Mouse (Mus musculus): ENCODE data around the gene D11Wsu47e. TPM values are rescaled to one million over a fixed set of nuclear protein-coding genes. Genes with fewer than 3 reads are reported as not detected.
"Not testable (repeated sequence)": the region's sequence is repeated elsewhere in the genome, so short reads cannot be mapped to it uniquely, and the experiment has no call there.

Gene D11Wsu47e
- polyA plus RNA-seq, 1 experiment, result 11.4 TPM

- Histone ChIP-seq H3K4me1 (ENCODE audit: control insufficient read depth, insufficient read depth, low read length) (peaks cover 11% of the 10 kb centered on the region), H3K4me3 (ENCODE audit: insufficient read depth, low read length) (no peak overlapping the region), H3K27ac (ENCODE audit: insufficient read depth, low read depth, low read length) (no peak overlapping the region)
- no peak for TF ChIP-seq CTCF (IDR thresholded peaks at IDR 0.05; ENCODE audit: low read depth, low read length)
- no peak for TF ChIP-seq POLR2A (IDR thresholded peaks at IDR 0.05; ENCODE audit: borderline replicate concordance, low read depth, low read length)
Measured at GRCm38 (mm10) chr11:113651907-113652273, 32.3 kb upstream of the D11Wsu47e start.

GRCm38 (mm10) chr11:113652516-113652915 is 31.7 kb upstream of the D11Wsu47e start:
- no peak for TF ChIP-seq POLR2A (IDR thresholded peaks at IDR 0.05; ENCODE audit: borderline replicate concordance, low read depth, low read length)
- TF ChIP-seq CTCF (IDR thresholded peaks at IDR 0.05; ENCODE audit: low read depth, low read length), result no peak
- Histone ChIP-seq H3K4me3 (ENCODE audit: insufficient read depth, low read length) (no peak overlapping the region), H3K4me1 (ENCODE audit: control insufficient read depth, insufficient read depth, low read length) (peaks cover 11% of the 10 kb centered on the region), H3K27ac (ENCODE audit: insufficient read depth, low read depth, low read length) (no peak overlapping the region)

DNA sequence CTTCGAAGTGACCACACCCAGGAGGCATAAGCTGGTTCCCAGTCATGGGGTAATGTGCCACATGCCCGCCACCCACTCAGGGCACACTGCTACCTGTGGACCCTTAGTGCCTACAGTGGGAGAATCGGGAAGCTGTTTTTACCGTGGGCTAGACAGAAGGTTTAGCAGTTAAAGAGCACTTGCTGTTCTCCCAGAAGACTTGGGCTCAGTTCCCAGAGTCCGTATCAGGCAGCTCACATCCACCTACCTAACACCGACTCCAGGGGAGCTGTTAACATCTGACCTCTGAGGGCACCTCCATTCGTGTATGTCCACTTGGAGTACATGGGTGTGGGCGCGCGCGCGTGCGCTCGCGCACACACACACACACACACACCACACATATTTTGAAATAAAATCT is 30.1 kb upstream of the D11Wsu47e start:
- H3K4me3 ChIP-seq (ENCODE audit: insufficient read depth, low read length), result no peak overlapping the region
- TF ChIP-seq POLR2A (IDR thresholded peaks at IDR 0.05; ENCODE audit: borderline replicate concordance, low read depth, low read length), result no peak
- no peak for TF ChIP-seq CTCF (IDR thresholded peaks at IDR 0.05; ENCODE audit: low read depth, low read length)
- peaks cover 7% of the 10 kb centered on the region for H3K4me1 ChIP-seq (ENCODE audit: control insufficient read depth, insufficient read depth, low read length)
- no peak overlapping the region for H3K27ac ChIP-seq (ENCODE audit: insufficient read depth, low read depth, low read length)

DNA sequence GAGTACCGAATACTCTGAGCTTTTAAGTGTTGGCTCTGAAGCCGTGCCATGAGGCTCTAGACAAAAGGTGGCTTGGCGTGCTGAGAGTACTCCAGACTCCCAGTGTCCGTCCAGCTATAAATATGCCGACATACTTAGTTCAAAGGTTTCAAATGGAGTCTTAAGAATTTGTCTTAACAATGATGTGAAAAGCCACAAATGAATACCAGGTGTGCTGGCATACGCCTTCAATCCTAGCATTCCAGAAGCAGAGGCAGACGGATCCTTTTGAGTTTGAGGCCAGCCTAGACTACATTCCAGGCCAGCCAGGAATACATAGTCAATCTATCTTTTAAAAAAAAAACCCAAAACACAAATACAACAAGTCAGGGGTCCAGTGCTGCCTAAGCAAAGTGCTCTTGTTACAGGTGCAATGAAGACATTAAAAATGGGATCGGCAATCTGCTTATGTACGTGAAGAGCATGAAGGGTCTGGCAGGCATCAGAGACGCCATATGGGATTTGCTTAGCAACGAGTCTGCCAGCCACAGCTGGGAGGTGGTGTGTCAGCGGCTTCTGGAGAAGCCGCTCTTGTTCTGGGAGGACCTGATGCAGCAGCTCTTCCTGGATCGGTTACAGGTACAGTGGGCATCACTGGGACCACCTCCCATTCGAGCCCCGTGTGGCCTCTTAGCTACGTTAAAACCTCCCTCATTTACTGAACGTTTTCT is 29.5 kb upstream of the D11Wsu47e start:
- H3K4me3 ChIP-seq (ENCODE audit: insufficient read depth, low read length), result no peak overlapping the region
- peaks cover 7% of the 10 kb centered on the region for H3K4me1 ChIP-seq (ENCODE audit: control insufficient read depth, insufficient read depth, low read length)
- no peak overlapping the region for H3K27ac ChIP-seq (ENCODE audit: insufficient read depth, low read depth, low read length)
- TF ChIP-seq POLR2A (IDR thresholded peaks at IDR 0.05; ENCODE audit: borderline replicate concordance, low read depth, low read length), result no peak
- TF ChIP-seq CTCF (IDR thresholded peaks at IDR 0.05; ENCODE audit: low read depth, low read length), result no peak

DNA sequence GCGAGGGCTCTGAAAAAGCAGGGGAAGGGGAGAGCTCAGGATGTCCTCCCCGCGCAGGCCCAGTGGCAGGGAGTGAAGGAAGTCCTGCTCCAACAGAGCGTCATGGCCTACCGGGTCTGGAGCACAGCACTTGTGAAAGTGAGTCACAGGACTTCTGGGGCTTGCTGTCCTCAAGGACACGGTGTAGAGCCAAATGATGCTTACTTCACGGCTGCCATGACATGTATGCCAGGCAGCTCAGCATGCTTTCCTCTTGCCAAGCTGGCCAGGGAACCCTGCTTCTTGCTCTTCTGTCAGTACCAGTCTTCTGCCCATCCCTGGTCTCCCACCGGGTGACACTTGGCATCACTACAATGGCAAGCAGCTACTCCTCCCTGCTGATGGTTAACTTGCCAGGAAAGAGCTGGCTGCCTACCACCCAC is 27.7 kb upstream of the D11Wsu47e start:
- TF ChIP-seq CTCF (IDR thresholded peaks at IDR 0.05; ENCODE audit: low read depth, low read length), result no peak
- TF ChIP-seq POLR2A (IDR thresholded peaks at IDR 0.05; ENCODE audit: borderline replicate concordance, low read depth, low read length), result no peak
- H3K27ac ChIP-seq (ENCODE audit: insufficient read depth, low read depth, low read length), result no peak overlapping the region

DNA sequence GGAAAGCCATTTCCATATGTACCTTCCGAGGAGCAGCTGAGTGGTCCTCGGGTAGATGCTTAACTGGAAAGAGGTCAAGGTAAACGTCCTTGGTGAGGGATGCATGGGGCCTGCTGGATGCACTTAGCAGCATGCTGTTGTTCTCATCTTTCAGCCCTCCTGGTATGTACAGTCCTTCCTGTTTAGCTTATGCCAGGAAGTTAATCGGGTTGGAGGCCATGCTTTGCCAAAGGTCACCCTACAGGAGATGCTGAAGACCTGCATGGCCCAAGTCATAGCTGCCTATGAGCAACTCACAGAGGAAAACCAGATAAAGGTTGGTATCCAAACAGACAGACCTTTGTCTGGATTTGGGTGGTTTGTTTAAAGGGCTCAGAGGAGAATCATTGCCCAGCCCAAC is 27.0 kb upstream of the D11Wsu47e start:
- Histone ChIP-seq H3K4me3 (ENCODE audit: insufficient read depth, low read length) (no peak overlapping the region), H3K27ac (ENCODE audit: insufficient read depth, low read depth, low read length) (no peak overlapping the region), H3K4me1 (ENCODE audit: control insufficient read depth, insufficient read depth, low read length) (no peaks in the 10 kb centered on the region)
- TF ChIP-seq POLR2A (IDR thresholded peaks at IDR 0.05; ENCODE audit: borderline replicate concordance, low read depth, low read length), result no peak
- TF ChIP-seq CTCF (IDR thresholded peaks at IDR 0.05; ENCODE audit: low read depth, low read length), result no peak

More for the DNA sequence above, 27.7 kb upstream of the D11Wsu47e start:
- H3K4me1 ChIP-seq (ENCODE audit: control insufficient read depth, insufficient read depth, low read length), result no peaks in the 10 kb centered on the region
- H3K4me3 ChIP-seq (ENCODE audit: insufficient read depth, low read length), result no peak overlapping the region

DNA sequence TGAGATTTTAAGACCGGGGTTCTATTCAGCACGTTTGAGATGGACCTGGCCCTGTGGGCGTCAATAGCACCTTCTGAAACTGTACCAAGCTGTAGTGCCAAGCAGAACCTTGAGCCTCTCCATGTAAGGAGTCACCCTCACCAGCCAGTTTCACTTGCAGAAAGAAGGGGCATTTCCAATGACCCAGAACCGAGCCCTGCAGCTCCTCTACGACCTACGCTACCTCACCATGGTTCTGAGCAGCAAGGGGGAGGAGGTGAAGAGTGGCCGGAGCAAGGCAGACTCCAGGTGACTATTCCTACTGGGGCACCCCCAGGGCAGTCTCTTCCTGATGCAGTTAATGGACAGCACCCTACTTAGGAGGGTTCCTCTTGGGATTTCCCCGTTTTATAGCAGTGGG is 25.9 kb upstream of the D11Wsu47e start:
- no peak for TF ChIP-seq POLR2A (IDR thresholded peaks at IDR 0.05; ENCODE audit: borderline replicate concordance, low read depth, low read length)
- TF ChIP-seq CTCF (IDR thresholded peaks at IDR 0.05; ENCODE audit: low read depth, low read length), result no peak
- no peaks in the 10 kb centered on the region for H3K4me1 ChIP-seq (ENCODE audit: control insufficient read depth, insufficient read depth, low read length)
- no peak overlapping the region for H3K27ac ChIP-seq (ENCODE audit: insufficient read depth, low read depth, low read length)
- H3K4me3 ChIP-seq (ENCODE audit: insufficient read depth, low read length), result no peak overlapping the region

DNA sequence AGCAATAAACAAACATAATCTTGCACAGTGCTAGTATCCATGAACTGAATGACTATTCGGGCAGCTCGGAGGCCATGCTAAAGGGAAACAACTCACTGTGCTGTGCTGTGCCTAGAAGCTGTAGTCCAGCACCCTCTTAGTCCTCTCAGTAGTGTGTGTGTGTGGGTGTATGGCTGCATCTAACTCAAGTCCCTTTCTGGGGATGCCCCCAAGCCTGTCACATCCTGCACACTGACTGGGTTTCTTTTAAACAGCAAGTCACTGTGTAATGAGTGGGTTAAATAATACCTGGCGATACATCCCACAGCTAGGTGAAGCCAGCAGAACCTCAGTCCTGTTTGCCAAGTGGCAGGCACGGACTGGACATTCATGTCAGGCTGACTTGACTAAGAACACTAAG is 25.4 kb upstream of the D11Wsu47e start:
- Histone ChIP-seq H3K27ac (ENCODE audit: insufficient read depth, low read depth, low read length) (no peak overlapping the region), H3K4me3 (ENCODE audit: insufficient read depth, low read length) (no peak overlapping the region), H3K4me1 (ENCODE audit: control insufficient read depth, insufficient read depth, low read length) (no peaks in the 10 kb centered on the region)
- no peak for TF ChIP-seq CTCF (IDR thresholded peaks at IDR 0.05; ENCODE audit: low read depth, low read length)
- TF ChIP-seq POLR2A (IDR thresholded peaks at IDR 0.05; ENCODE audit: borderline replicate concordance, low read depth, low read length), result no peak

GRCm38 (mm10) chr11:113660213-113660612 is 24.0 kb upstream of the D11Wsu47e start:
- H3K27ac ChIP-seq (ENCODE audit: insufficient read depth, low read depth, low read length); H3K4me3 ChIP-seq (ENCODE audit: insufficient read depth, low read length); H3K4me1 ChIP-seq (ENCODE audit: control insufficient read depth, insufficient read depth, low read length): not testable (repeated sequence)

DNA sequence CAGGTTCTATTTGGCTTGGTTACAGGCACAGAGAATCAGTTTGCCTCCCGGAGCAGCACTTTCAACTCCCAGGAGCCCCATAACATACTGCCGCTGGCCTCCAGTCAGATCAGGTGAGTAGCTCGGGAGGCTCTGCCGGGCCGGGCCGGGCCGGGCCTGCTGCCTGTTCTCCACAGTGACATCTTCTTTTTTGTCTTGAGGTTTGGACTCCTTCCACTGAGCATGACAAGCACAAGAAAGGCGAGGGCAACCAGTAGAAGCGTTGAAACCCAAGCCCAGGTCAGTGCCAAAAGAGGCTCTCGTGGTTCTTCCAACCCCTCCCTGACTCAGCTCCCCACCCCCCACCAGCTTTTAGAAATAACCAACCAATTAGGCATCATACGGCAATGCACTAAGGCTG is 23.3 kb upstream of the D11Wsu47e start:
- H3K27ac ChIP-seq (ENCODE audit: insufficient read depth, low read depth, low read length), result no peak overlapping the region
- H3K4me3 ChIP-seq (ENCODE audit: insufficient read depth, low read length), result no peak overlapping the region
- H3K4me1 ChIP-seq (ENCODE audit: control insufficient read depth, insufficient read depth, low read length), result peaks cover 8% of the 10 kb centered on the region
- TF ChIP-seq CTCF (IDR thresholded peaks at IDR 0.05; ENCODE audit: low read depth, low read length), result no peak
- no peak for TF ChIP-seq POLR2A (IDR thresholded peaks at IDR 0.05; ENCODE audit: borderline replicate concordance, low read depth, low read length)
